Mouse (Mus musculus) G1E (cell line): Measurements from ENCODE around the gene Retreg1.

Experiments used
- CTCF ChIP-seq: IDR thresholded peaks from 2 replicates; pipeline ENCODE4 v1.5.1; 2012; ENCODE audit warnings: low read depth, low read length, inconsistent platforms, mixed read lengths
- GATA1 ChIP-seq: IDR thresholded peaks from 2 replicates; pipeline ENCODE4 v1.6.1; 2012; ENCODE audit warnings: borderline replicate concordance, low read length, inconsistent platforms, mixed read lengths
- GATA2 ChIP-seq: IDR thresholded peaks from 2 replicates; pipeline ENCODE4 v1.6.1; 2012; ENCODE audit warnings: low read depth, low read length, inconsistent platforms, borderline replicate concordance
- POLR2AphosphoS5 ChIP-seq: IDR thresholded peaks from 2 replicates; pipeline ENCODE4 v1.6.1; 2012; ENCODE audit warnings: low read depth, low read length, inconsistent platforms; ENCODE audit not compliant: insufficient replicate concordance
- TAL1 ChIP-seq: conservative IDR thresholded peaks from 2 replicates; pipeline ENCODE4 v1.6.1; 2012; ENCODE audit warnings: low read depth, low read length, inconsistent platforms, mixed read lengths

DNA sequence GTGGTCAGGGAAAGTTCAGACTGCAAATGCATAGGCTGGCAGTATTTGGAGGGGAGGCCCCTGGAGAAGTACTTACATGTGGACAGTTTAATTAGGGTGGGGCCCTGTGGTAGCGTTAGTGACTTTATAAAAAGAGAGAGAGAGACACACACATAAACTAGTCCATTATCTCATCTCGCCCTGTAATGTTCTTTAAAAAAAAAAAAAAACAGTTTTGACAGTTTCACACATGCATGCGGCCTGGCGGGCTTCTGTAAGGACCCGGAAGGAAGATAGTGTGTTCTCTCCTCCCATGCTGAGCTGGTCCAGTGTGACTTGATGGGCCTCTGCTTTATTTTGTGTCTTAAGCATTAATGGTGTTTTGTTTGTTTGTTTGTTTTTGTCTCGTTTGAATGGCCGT is 95.5 kb downstream of the Retreg1 start:
- no peak for TF ChIP-seq CTCF
- TF ChIP-seq GATA2 = no peak
- no peak for TF ChIP-seq POLR2AphosphoS5
- no peak for TF ChIP-seq GATA1
- TF ChIP-seq TAL1 = no peak
